Mouse (Mus musculus): Measurements from ENCODE around the gene Pgf.

DNA sequence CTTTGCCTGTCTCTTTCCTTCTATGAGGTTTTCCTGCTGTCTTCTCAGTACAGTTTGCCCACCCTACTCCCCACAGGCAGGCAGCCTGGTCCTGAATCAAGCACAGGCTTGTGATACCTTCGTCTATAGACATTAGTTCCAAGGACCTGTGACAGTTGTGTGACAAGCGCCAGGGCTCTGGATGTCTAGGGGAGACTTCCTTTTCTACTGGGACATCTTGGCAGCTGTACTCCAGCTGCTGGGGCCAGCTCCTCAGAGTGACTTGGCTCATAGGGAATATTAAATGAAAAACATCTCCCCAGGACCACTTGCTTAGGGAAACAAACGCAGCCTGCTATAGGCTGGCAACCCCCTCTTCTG, 6.7 kb downstream of the Pgf start:
- TF ChIP-seq TCF12 (IDR thresholded peaks at IDR 0.05; ENCODE audit: low read depth, low read length), result no peak
- TF ChIP-seq BHLHE40 (IDR thresholded peaks at IDR 0.05; ENCODE audit: borderline replicate concordance, low read depth, low read length), result no peak
- no peak for TF ChIP-seq MEF2A (IDR thresholded peaks at IDR 0.05; ENCODE audit: extremely low read depth, insufficient replicate concordance, low read depth, low read length, poor library complexity, severe bottlenecking)
